Mouse (Mus musculus) kidney, embryonic 14.5 days (tissue): Measurements from ENCODE around the gene Zfp82. TPM values are rescaled to one million over a fixed set of nuclear protein-coding genes. Genes with fewer than 3 reads are reported as not detected.

Source experiments
- ATAC-seq: fragments of 200-750 bp; cut with Nextera tagmentation; 2 replicates; pipeline ENCODE4 v1.8.0; 2017; ENCODE audit warnings: moderate number of reproducible peaks, mild to moderate bottlenecking, moderate TSS enrichment, moderate library complexity; ENCODE audit not compliant: low FRiP score, low TSS enrichment
- H3K27ac ChIP-seq: fragments of 300-500 bp; sonication (generic); 2 replicates; pipeline ENCODE4 v1.5.1; 2014; ENCODE audit warnings: low read depth, mild to moderate bottlenecking, low read length, moderate library complexity, mixed read lengths
- H3K27me3 ChIP-seq: fragments of 300-500 bp; sonication (generic); 2 replicates; pipeline ENCODE4 v1.6.1; 2014; ENCODE audit warnings: mild to moderate bottlenecking, low read length; ENCODE audit not compliant: control insufficient read depth, insufficient read depth
- H3K36me3 ChIP-seq: fragments of 300-500 bp; sonication (generic); 2 replicates; pipeline ENCODE4 v1.6.1; 2014; ENCODE audit warnings: low read length, mixed read lengths; ENCODE audit not compliant: control insufficient read depth, insufficient read depth
- H3K4me1 ChIP-seq: fragments of 300-500 bp; sonication (generic); 2 replicates; pipeline ENCODE4 v1.6.1; 2014; ENCODE audit warnings: low read length, mixed read lengths; ENCODE audit not compliant: control insufficient read depth, insufficient read depth
- H3K4me2 ChIP-seq: fragments of 300-500 bp; sonication (generic); replicated peaks from 2 replicates; pipeline ENCODE4 v1.6.1; 2014; ENCODE audit warnings: low read depth, mild to moderate bottlenecking, low read length
- H3K4me3 ChIP-seq: fragments of 300-500 bp; sonication (generic); 2 replicates; pipeline ENCODE4 v1.5.1; 2014; ENCODE audit warnings: mild to moderate bottlenecking, low read length
- H3K9ac ChIP-seq: fragments of 300-500 bp; sonication (generic); 2 replicates; pipeline ENCODE4 v1.6.1; 2014; ENCODE audit warnings: low read depth, mild to moderate bottlenecking, low read length, moderate library complexity
- H3K9me3 ChIP-seq: fragments of 300-500 bp; sonication (generic); 2 replicates; pipeline ENCODE4 v1.6.1; 2016; ENCODE audit warnings: low read length; ENCODE audit not compliant: control insufficient read depth
- WGBS: fragments of 180-500 bp; shearing (Covaris S2); extraction: QIAGEN DNeasy Blood & Tissue Kit; methylation state at CpG from one replicate; pipeline ENCODE4 v1.1.7; 2014; 5-methylcytosine and 5-hydroxymethylcytosine counted together
- polyA plus RNA-seq: library from polyadenylated mRNA; unstranded; fragments of >200 nt; fragmentation: Nextera tagmentation; extraction: Ambion mirVana; gene quantifications from 2 replicates; pipeline ENCODE4 v1.2.1, GENCODE M21; 2014

Zfp82 gene
- polyA plus RNA-seq, 1 experiment from 2014 or later: 5.7 TPM

GRCm38 (mm10) chr7:30093918-30094415, 21.3 kb upstream of the Zfp82 start:
- no peaks in the 10 kb centered on the region for H3K9me3 ChIP-seq
- peaks cover 9% of the 10 kb centered on the region; the same call in 1 of the 2 replicates for H3K36me3 ChIP-seq
- WGBS: 80% methylated on average over 6 of the region's 6 CpGs
- ATAC-seq: no peak
- H3K4me3 ChIP-seq: peak overlapping the region; percentile 77
- H3K27me3 ChIP-seq: no peaks in the 10 kb centered on the region
- H3K9ac ChIP-seq: peak overlapping the region; percentile 91; the same call in 1 of the 2 replicates
- H3K4me1 ChIP-seq: peaks cover 18% of the 10 kb centered on the region
- peak overlapping the region; percentile 45 for H3K4me2 ChIP-seq
- H3K27ac ChIP-seq: 0 out of 2 replicates have a peak overlapping the region, but pooled peaks have one; percentile 97

- Histone ChIP-seq H3K9me3 (no peaks in the 10 kb centered on the region), H3K4me1 (peaks cover 20% of the 10 kb centered on the region), H3K4me3 (no peak overlapping the region), H3K27me3 (no peaks in the 10 kb centered on the region), H3K9ac (no peak overlapping the region), H3K36me3 (0 out of 2 replicates have a peak, but pooled peaks cover 2% of the 10 kb centered on the region), H3K4me2 (no peak overlapping the region), H3K27ac (no peak overlapping the region)
- ATAC-seq: no peak
- WGBS: 81% methylated on average over 9 of the region's 9 CpGs
Measured at GRCm38 (mm10) chr7:30092666-30093065, 20.0 kb upstream of the Zfp82 start.

GRCm38 (mm10) chr7:30090970-30091585, 18.4 kb upstream of the Zfp82 start:
- Histone ChIP-seq H3K4me1 (peaks cover 14% of the 10 kb centered on the region), H3K36me3 (peaks cover 7% of the 10 kb centered on the region; the same call in 1 of the 2 replicates), H3K9me3 (no peaks in the 10 kb centered on the region), H3K27me3 (no peaks in the 10 kb centered on the region), H3K4me2 (peak overlapping the region; percentile 69), H3K9ac (peak overlapping the region; percentile 32; the same call in 1 of the 2 replicates), H3K4me3 (peak overlapping the region; percentile 73), H3K27ac (no peak overlapping the region)
- 9% methylated on average over 9 of the region's 9 CpGs for WGBS
- no peak for ATAC-seq

GRCm38 (mm10) chr7:30090092-30090969, 17.6 kb upstream of the Zfp82 start, which contains the start of the genes Gm26920 and Zfp566:
TSS of gene Gm26920 (minus strand) at chr7:30090410.
TSS of gene Zfp566 (minus strand) at chr7:30090527.
- Histone ChIP-seq H3K4me3 (peak within 1 kb of the TSS; percentile 73), H3K9me3 (0 out of 2 replicates have a peak, but pooled peaks cover 1% of the 10 kb centered on the region), H3K4me2 (peak within 1 kb of the TSS; percentile 69), H3K9ac (peak within 1 kb of the TSS; percentile 78), H3K27ac (peak within 1 kb of the TSS; percentile 74), H3K4me1 (peaks cover 11% of the 10 kb centered on the region), H3K27me3 (no peaks in the 10 kb centered on the region), H3K36me3 (peaks cover 14% of the 10 kb centered on the region)
- under 1% methylated on average over 40 of the region's 40 CpGs for WGBS
- ATAC-seq: peak; percentile 90

GRCm38 (mm10) chr7:30089405-30089804, 16.7 kb upstream of the Zfp82 start:
- 12% methylated on average over 6 of the region's 6 CpGs for WGBS
- Histone ChIP-seq H3K4me1 (peaks cover 11% of the 10 kb centered on the region), H3K4me2 (peak overlapping the region; percentile 69), H3K9me3 (0 out of 2 replicates have a peak, but pooled peaks cover 5% of the 10 kb centered on the region), H3K4me3 (peak overlapping the region; percentile 73), H3K36me3 (peaks cover 23% of the 10 kb centered on the region), H3K27me3 (no peaks in the 10 kb centered on the region), H3K9ac (peak overlapping the region; percentile 78), H3K27ac (no peak overlapping the region)
- ATAC-seq: no peak; the same call in 1 of the 2 replicates

GRCm38 (mm10) chr7:30086524-30086923, 13.8 kb upstream of the Zfp82 start:
- 0 out of 2 replicates have a peak, but pooled peaks cover 5% of the 10 kb centered on the region for H3K9me3 ChIP-seq
- ATAC-seq: no peak
- H3K27me3 ChIP-seq: no peaks in the 10 kb centered on the region
- H3K4me2 ChIP-seq: no peak overlapping the region
- H3K9ac ChIP-seq: no peak overlapping the region
- no peak overlapping the region for H3K4me3 ChIP-seq
- H3K36me3 ChIP-seq: peaks cover 35% of the 10 kb centered on the region
- peaks cover 11% of the 10 kb centered on the region for H3K4me1 ChIP-seq
- no peak overlapping the region for H3K27ac ChIP-seq
- WGBS: 90% methylated on average over 9 of the region's 9 CpGs

GRCm38 (mm10) chr7:30064622-30065021, 8.1 kb downstream of the Zfp82 start:
- no peak for ATAC-seq

GRCm38 (mm10) chr7:30062478-30062877, 10.2 kb downstream of the Zfp82 start:
- no peak for ATAC-seq
- Histone ChIP-seq H3K9ac (no peak overlapping the region), H3K27me3 (no peaks in the 10 kb centered on the region), H3K4me3 (no peak overlapping the region), H3K36me3 (peaks cover 17% of the 10 kb centered on the region; the same call in 1 of the 2 replicates), H3K9me3 (no peaks in the 10 kb centered on the region), H3K27ac (no peak overlapping the region), H3K4me2 (no peak overlapping the region), H3K4me1 (no peaks in the 10 kb centered on the region)
- WGBS: 95% methylated on average over 5 of the region's 5 CpGs

More at GRCm38 (mm10) chr7:30064622-30065021, 8.1 kb downstream of the Zfp82 start:
- no peaks in the 10 kb centered on the region for H3K4me1 ChIP-seq
- H3K27me3 ChIP-seq: no peaks in the 10 kb centered on the region
- no peak overlapping the region for H3K4me2 ChIP-seq
- no peak overlapping the region for H3K4me3 ChIP-seq
- no peak overlapping the region for H3K9ac ChIP-seq
- 88% methylated on average over 5 of the region's 5 CpGs for WGBS
- H3K36me3 ChIP-seq: peaks cover 22% of the 10 kb centered on the region; the same call in 1 of the 2 replicates
- H3K9me3 ChIP-seq: no peaks in the 10 kb centered on the region
- H3K27ac ChIP-seq: no peak overlapping the region
